Mouse (Mus musculus): ENCODE data around the gene Sbf2. TPM values are rescaled to one million over a fixed set of nuclear protein-coding genes. Genes with fewer than 3 reads are reported as not detected.

Gene Sbf2
- total RNA-seq, 2 experiments from 2014 or later, result 47.4 to 54.3 TPM

- DNase-seq, result no peak
- intact Hi-C loops (cut with DNase I), result loop anchor here (5.0 to 10.0 kb wide), 2 partner anchors 145 to 167 kb away; no protein-coding TSS in a partner anchor
Observed at GRCm38 (mm10) chr7:110261807-110262206, 352.9 kb downstream of the Sbf2 start.

GRCm38 (mm10) chr7:110259966-110260711 lies 354.6 kb downstream of the Sbf2 start:
- peak; percentile 21 to 38 for DNase-seq
- intact Hi-C loops (cut with DNase I), result loop anchor here (5.0 to 10.0 kb wide), 2 partner anchors 143 to 165 kb away; no protein-coding TSS in a partner anchor

GRCm38 (mm10) chr7:110258196-110258950 lies 356.3 kb downstream of the Sbf2 start:
- DNase-seq, result no peak
- intact Hi-C loops (cut with DNase I), result no loop called here

Other genes starting within 250 kb of the Sbf2 start
- 10 to 100 TPM in 1 of 2 experiments, 1 to 10 TPM in 1; 9.8 to 15.5 TPM for gene Adm, start 12.7 kb upstream of the Sbf2 start, total RNA-seq (2021)
- gene Ampd3, start 153.3 kb upstream of the Sbf2 start, total RNA-seq (2021), result 10 to 100 TPM; 41.2 to 41.7 TPM
- gene Rnf141, start 229.5 kb upstream of the Sbf2 start, total RNA-seq (2021), result 10 to 100 TPM; 36.8 to 44.0 TPM
- 10 to 100 TPM; 21.5 to 22.8 TPM for gene Lyve1, start 248.3 kb upstream of the Sbf2 start, total RNA-seq (2021)